Mouse (Mus musculus) heart, embryonic 15.5 days (tissue): ENCODE data around the gene Amph. TPM values are rescaled to one million over a fixed set of nuclear protein-coding genes. Genes with fewer than 3 reads are reported as not detected.

Experiments
- ATAC-seq: fragments of 200-750 bp; cut with Nextera tagmentation; replicated peaks from 2 replicates; pipeline ENCODE4 v1.8.0; 2017; ENCODE audit warnings: low read depth, moderate TSS enrichment; ENCODE audit not compliant: insufficient number of reproducible peaks, insufficient read depth, low FRiP score
- H3K27ac ChIP-seq: fragments of 300-500 bp; sonication (generic); 2 replicates; pipeline ENCODE4 v1.5.1; 2015; ENCODE audit warnings: mild to moderate bottlenecking, inconsistent platforms
- H3K27me3 ChIP-seq: fragments of 300-500 bp; sonication (generic); 2 replicates; pipeline ENCODE4 v1.6.1; 2015; ENCODE audit warnings: inconsistent platforms
- H3K36me3 ChIP-seq: fragments of 300-500 bp; sonication (generic); 2 replicates; pipeline ENCODE4 v1.6.1; 2015; ENCODE audit warnings: mild to moderate bottlenecking, inconsistent platforms
- H3K4me1 ChIP-seq: fragments of 300-500 bp; sonication (generic); replicated peaks from 2 replicates; pipeline ENCODE4 v1.6.1; 2015; ENCODE audit warnings: inconsistent platforms
- H3K4me2 ChIP-seq: fragments of 300-500 bp; sonication (generic); 2 replicates; pipeline ENCODE4 v1.6.1; 2015; ENCODE audit warnings: inconsistent platforms, mild to moderate bottlenecking, moderate library complexity
- H3K4me3 ChIP-seq: fragments of 300-500 bp; sonication (generic); 2 replicates; pipeline ENCODE4 v1.5.1; 2015; ENCODE audit warnings: mild to moderate bottlenecking, inconsistent platforms
- H3K9ac ChIP-seq: fragments of 300-500 bp; sonication (generic); 2 replicates; pipeline ENCODE4 v1.6.1; 2015; ENCODE audit warnings: mild to moderate bottlenecking, inconsistent platforms
- H3K9me3 ChIP-seq: fragments of 300-500 bp; sonication (generic); replicated peaks from 2 replicates; pipeline ENCODE4 v1.6.1; 2016; ENCODE audit warnings: inconsistent platforms
- WGBS: fragments of 180-500 bp; shearing (Covaris S2); methylation state at CpG from one replicate; pipeline ENCODE4 v1.1.7; 2015; ENCODE audit warnings: mixed read lengths; 5-methylcytosine and 5-hydroxymethylcytosine counted together
- polyA plus RNA-seq: library from polyadenylated mRNA; unstranded; fragments of >200 nt; fragmentation: Nextera tagmentation; extraction: Ambion mirVana; gene quantifications from 2 replicates; pipeline ENCODE4 v1.2.1, GENCODE M21; 2015

Amph gene
- polyA plus RNA-seq, 1 experiment from 2014 or later, result 0.33 TPM

DNA sequence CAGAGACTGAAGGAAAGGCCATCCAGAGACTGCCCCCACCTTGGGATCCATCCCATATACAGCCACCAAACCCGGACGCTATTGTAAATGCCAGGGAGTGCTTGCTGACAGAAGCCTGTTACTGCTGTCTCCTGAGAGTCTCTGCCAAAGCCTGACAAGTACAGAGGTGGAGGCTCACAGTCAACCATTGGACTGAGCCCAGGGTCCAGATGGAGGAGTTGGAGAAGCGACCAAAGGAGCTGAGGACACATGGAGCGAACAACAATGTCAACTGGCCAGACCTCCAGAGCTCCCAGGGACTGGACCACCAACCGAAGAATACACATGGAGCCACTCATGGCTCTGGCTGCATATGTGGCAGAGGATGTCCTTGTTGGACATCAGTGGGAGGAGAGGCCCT is 26.3 kb downstream of the Amph start:
- no peaks in the 10 kb centered on the region for H3K4me1 ChIP-seq

DNA sequence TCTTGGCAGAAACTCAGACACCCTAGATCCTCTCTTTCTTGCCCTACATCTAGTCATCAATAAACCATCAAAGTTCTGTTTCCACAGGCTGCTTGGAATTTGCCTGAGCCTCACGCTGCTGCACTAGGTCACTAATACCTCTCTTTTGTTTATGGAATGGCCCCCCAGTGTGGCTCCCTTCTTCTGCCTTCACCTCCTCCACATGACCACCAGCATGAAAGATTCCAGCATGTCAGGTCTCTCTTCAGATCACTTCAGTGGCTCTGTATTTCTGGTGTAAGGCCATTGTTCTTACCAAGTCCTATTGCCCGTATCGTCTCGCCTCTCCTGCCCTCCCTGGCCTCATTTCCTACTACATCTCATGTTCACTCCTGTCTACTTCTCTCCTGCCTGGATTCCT is 39.3 kb downstream of the Amph start:
- H3K9me3 ChIP-seq, result no peaks in the 10 kb centered on the region
- H3K4me2 ChIP-seq, result no peak overlapping the region
- H3K9ac ChIP-seq, result no peak overlapping the region
- no peaks in the 10 kb centered on the region for H3K36me3 ChIP-seq
- H3K27me3 ChIP-seq, result no peaks in the 10 kb centered on the region
- H3K27ac ChIP-seq, result no peak overlapping the region
- no peaks in the 10 kb centered on the region for H3K4me1 ChIP-seq
- ATAC-seq, result no peak
- no peak overlapping the region for H3K4me3 ChIP-seq
- WGBS, result 77% methylated on average over 4 of the region's 4 CpGs

More for the DNA sequence above, 26.3 kb downstream of the Amph start:
- H3K4me3 ChIP-seq, result no peak overlapping the region
- no peaks in the 10 kb centered on the region for H3K27me3 ChIP-seq
- 91% methylated on average over 5 of the region's 5 CpGs for WGBS
- H3K9ac ChIP-seq, result no peak overlapping the region
- no peaks in the 10 kb centered on the region for H3K9me3 ChIP-seq
- no peaks in the 10 kb centered on the region for H3K36me3 ChIP-seq
- H3K27ac ChIP-seq, result no peak overlapping the region
- ATAC-seq, result no peak
- no peak overlapping the region for H3K4me2 ChIP-seq

- Histone ChIP-seq H3K4me2 (no peak overlapping the region), H3K27me3 (no peaks in the 10 kb centered on the region), H3K9ac (no peak overlapping the region), H3K36me3 (no peaks in the 10 kb centered on the region), H3K27ac (no peak overlapping the region), H3K9me3 (no peaks in the 10 kb centered on the region), H3K4me3 (no peak overlapping the region), H3K4me1 (no peaks in the 10 kb centered on the region)
- 59% methylated on average over 4 of the region's 4 CpGs for WGBS
- ATAC-seq, result no peak
These were observed 40.3 kb downstream of the Amph start for GRCm38 (mm10) chr13:18988323-18988722.

DNA sequence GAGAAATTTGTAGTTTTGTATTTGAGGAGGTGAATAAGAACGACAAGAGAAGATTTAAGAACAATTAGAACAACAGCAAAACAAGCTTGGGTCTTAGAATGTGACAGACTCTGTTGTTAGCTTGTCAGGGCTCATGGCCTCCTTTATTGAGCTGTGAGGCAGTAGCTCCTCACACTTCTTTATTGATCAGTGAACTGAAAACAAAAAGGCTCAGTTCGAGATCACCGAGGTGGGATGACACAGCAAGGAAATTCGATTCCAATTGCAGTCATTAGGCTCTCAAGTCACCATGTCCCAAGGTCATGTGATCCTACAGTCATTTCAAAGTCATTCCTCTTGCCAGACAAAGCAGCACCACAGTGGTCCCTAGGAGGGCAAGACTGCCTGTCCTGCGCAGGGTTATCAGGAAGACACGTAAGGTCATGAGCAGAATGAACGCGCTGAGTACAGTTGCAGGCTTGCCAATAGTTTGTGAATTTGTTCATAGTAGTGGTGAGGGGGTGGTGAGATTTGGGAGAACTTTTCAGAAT is 41.2 kb downstream of the Amph start:
- no peak overlapping the region for H3K9ac ChIP-seq
- ATAC-seq, result no peak
- H3K9me3 ChIP-seq, result no peaks in the 10 kb centered on the region
- no peaks in the 10 kb centered on the region for H3K4me1 ChIP-seq
- no peak overlapping the region for H3K27ac ChIP-seq
- H3K4me3 ChIP-seq, result no peak overlapping the region
- H3K36me3 ChIP-seq, result no peaks in the 10 kb centered on the region
- 71% methylated on average over 8 of the region's 8 CpGs for WGBS
- no peak overlapping the region for H3K4me2 ChIP-seq
- H3K27me3 ChIP-seq, result no peaks in the 10 kb centered on the region

GRCm38 (mm10) chr13:19002502-19002901 is 54.5 kb downstream of the Amph start:
- Histone ChIP-seq H3K9me3 (no peaks in the 10 kb centered on the region), H3K36me3 (no peaks in the 10 kb centered on the region), H3K9ac (no peak overlapping the region), H3K4me3 (no peak overlapping the region), H3K27me3 (no peaks in the 10 kb centered on the region), H3K4me2 (no peak overlapping the region), H3K4me1 (no peaks in the 10 kb centered on the region), H3K27ac (no peak overlapping the region)
- ATAC-seq, result no peak
- WGBS, result 87% methylated on average over 9 of the region's 9 CpGs

DNA sequence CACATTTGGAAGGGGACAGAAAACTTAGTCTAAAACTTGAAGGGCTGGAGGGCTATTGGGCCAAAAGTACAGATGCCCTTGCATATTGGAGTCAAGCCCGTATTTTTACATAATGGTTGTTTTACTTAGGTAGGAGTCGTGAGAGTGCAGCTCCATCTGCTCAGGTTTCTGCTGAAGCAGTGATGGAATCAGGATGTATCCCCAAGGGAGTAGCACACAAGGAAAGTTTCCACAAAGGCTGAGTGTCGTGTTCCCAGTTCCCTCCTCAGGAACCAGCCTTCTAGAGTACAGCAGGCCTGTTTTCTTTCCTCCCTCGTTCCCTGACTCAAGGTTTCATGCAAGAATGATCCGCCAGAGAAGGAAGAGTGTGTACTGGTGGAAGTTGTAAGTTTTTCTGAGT is 56.4 kb downstream of the Amph start:
- ATAC-seq, result no peak
- WGBS, result 68% methylated on average over 5 of the region's 5 CpGs
- H3K9ac ChIP-seq, result no peak overlapping the region

DNA sequence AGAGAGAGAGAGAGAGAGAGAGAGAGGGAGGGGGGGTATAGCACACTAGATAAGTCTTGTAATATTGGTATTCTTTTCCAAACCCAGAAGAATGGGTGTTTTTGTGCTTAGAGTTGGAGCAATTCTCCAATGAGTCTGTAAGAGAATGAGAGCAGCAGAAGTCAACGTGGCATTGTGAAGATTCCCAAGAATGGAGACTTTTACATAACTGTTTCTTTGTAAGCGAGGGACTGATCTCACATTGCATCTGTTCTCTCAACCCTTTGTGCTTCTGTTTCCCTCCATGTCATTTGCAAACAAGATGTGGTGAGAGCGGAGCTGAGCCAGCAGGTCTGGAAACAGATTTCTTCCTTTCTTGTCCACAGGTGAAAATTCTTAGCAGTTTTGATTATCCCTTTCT is 60.4 kb downstream of the Amph start:
- WGBS, result 67% methylated on average over 3 of the region's 3 CpGs
- Histone ChIP-seq H3K9ac (no peak overlapping the region), H3K27me3 (no peaks in the 10 kb centered on the region), H3K36me3 (no peaks in the 10 kb centered on the region), H3K4me1 (no peaks in the 10 kb centered on the region), H3K27ac (no peak overlapping the region), H3K4me2 (no peak overlapping the region), H3K4me3 (no peak overlapping the region), H3K9me3 (no peaks in the 10 kb centered on the region)
- no peak for ATAC-seq

More for the DNA sequence above, 56.4 kb downstream of the Amph start:
- Histone ChIP-seq H3K4me2 (no peak overlapping the region), H3K9me3 (no peaks in the 10 kb centered on the region), H3K27ac (no peak overlapping the region), H3K4me1 (no peaks in the 10 kb centered on the region), H3K4me3 (no peak overlapping the region), H3K27me3 (no peaks in the 10 kb centered on the region), H3K36me3 (no peaks in the 10 kb centered on the region)

- no peaks in the 10 kb centered on the region for H3K27me3 ChIP-seq
These were observed 66.9 kb downstream of the Amph start for GRCm38 (mm10) chr13:19014825-19015375.

GRCm38 (mm10) chr13:19021529-19021928 is 73.5 kb downstream of the Amph start:
- ATAC-seq, result no peak
- 90% methylated on average over 2 of the region's 2 CpGs for WGBS

More at GRCm38 (mm10) chr13:19014825-19015375, 66.9 kb downstream of the Amph start:
- no peak overlapping the region for H3K4me3 ChIP-seq
- H3K4me1 ChIP-seq, result no peaks in the 10 kb centered on the region
- H3K36me3 ChIP-seq, result no peaks in the 10 kb centered on the region
- no peak overlapping the region for H3K4me2 ChIP-seq
- no peak overlapping the region for H3K9ac ChIP-seq
- H3K9me3 ChIP-seq, result no peaks in the 10 kb centered on the region
- ATAC-seq, result no peak
- H3K27ac ChIP-seq, result no peak overlapping the region
- WGBS, result 81% methylated on average over 4 of the region's 4 CpGs

GRCm38 (mm10) chr13:19022310-19022709 is 74.3 kb downstream of the Amph start:
- Histone ChIP-seq H3K36me3 (no peaks in the 10 kb centered on the region), H3K9ac (no peak overlapping the region), H3K4me2 (no peak overlapping the region), H3K4me1 (no peaks in the 10 kb centered on the region), H3K27ac (no peak overlapping the region), H3K27me3 (no peaks in the 10 kb centered on the region), H3K4me3 (no peak overlapping the region), H3K9me3 (no peaks in the 10 kb centered on the region)
- 63% methylated on average over 3 of the region's 3 CpGs for WGBS
- no peak for ATAC-seq

More at GRCm38 (mm10) chr13:19021529-19021928, 73.5 kb downstream of the Amph start:
- no peaks in the 10 kb centered on the region for H3K4me1 ChIP-seq
- H3K27me3 ChIP-seq, result no peaks in the 10 kb centered on the region
- no peaks in the 10 kb centered on the region for H3K36me3 ChIP-seq
- no peaks in the 10 kb centered on the region for H3K9me3 ChIP-seq
- no peak overlapping the region for H3K9ac ChIP-seq
- H3K4me3 ChIP-seq, result no peak overlapping the region
- H3K4me2 ChIP-seq, result no peak overlapping the region
- no peak overlapping the region for H3K27ac ChIP-seq

DNA sequence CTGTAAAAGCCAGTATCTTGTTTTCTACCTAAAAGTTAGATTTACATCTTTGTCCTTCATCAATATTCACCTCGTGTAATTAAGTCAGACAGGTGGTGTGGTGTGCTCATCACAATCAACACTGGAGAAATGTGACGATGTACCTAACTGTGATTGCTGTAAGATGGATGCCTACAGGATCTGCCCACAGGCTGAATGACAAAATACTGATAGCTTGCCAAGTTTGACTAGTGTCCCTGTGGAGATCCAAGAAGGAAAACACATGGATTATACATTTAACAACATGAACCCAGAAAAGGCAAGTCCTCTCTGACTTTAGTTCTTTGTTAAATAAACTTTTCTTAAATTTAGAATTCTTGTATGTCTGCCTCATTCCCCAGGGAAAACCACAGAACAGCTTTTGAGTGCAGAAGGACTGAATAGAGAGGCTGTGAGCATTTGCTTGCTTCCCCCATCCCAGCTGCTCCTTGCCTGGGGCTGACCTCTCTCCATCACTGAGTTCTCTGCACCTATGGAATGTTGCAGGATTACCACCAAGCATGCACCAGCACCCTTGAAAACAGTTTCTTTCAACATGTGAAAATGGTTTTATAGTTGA is 77.2 kb downstream of the Amph start:
- no peak for ATAC-seq
- no peak overlapping the region for H3K27ac ChIP-seq
- no peak overlapping the region for H3K9ac ChIP-seq
- no peak overlapping the region for H3K4me3 ChIP-seq
- no peaks in the 10 kb centered on the region for H3K9me3 ChIP-seq
- no peak overlapping the region for H3K4me2 ChIP-seq
- WGBS, result 70% methylated on average over 2 of the region's 2 CpGs
- H3K36me3 ChIP-seq, result no peaks in the 10 kb centered on the region
- H3K27me3 ChIP-seq, result no peaks in the 10 kb centered on the region
- no peaks in the 10 kb centered on the region for H3K4me1 ChIP-seq

- ATAC-seq, result no peak
- no peaks in the 10 kb centered on the region for H3K9me3 ChIP-seq
- no peaks in the 10 kb centered on the region for H3K4me1 ChIP-seq
- no peak overlapping the region for H3K4me2 ChIP-seq
- 77% methylated on average over 4 of the region's 4 CpGs for WGBS
- no peak overlapping the region for H3K9ac ChIP-seq
- H3K27ac ChIP-seq, result no peak overlapping the region
- no peaks in the 10 kb centered on the region for H3K36me3 ChIP-seq
- no peak overlapping the region for H3K4me3 ChIP-seq
- H3K27me3 ChIP-seq, result no peaks in the 10 kb centered on the region
These were observed 77.9 kb downstream of the Amph start for GRCm38 (mm10) chr13:19025906-19026305.
